Mouse (Mus musculus): Measurements from ENCODE around the gene Adad2.

DNA sequence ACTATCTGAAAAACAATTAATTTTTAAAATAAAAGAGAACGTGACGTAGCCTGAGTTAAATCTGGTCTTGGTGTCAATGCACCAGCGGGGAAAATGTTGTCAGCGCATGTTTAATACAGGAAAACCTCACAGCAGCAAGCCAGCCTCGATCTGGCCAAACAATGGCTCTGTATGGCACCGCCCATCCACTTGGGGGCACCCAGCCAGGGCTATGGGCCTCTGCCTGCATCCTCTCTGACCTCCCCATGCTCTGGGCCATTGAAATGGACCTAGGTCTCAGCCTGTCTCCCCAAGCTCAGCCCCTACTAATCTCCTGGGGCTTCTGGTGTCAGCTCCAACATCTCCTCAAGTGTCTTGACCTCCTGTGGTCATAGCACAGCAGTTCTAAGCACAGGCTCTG, 49.3 kb downstream of the Adad2 start:
- TF ChIP-seq CTCF (IDR thresholded peaks at IDR 0.05; ENCODE audit: borderline replicate concordance, control insufficient read depth, extremely low read depth, insufficient read depth, low read length, poor library complexity) (no peak), POLR2A (IDR thresholded peaks at IDR 0.05; ENCODE audit: control insufficient read depth, extremely low read depth, insufficient read depth, low read length, poor library complexity) (no peak)
